Mouse (Mus musculus): ENCODE data around the gene Rnf223. TPM values are rescaled to one million over a fixed set of nuclear protein-coding genes. Genes with fewer than 3 reads are reported as not detected.
"Not testable (repeated sequence)": the region's sequence is repeated elsewhere in the genome, so short reads cannot be mapped to it uniquely, and the experiment has no call there.

The Rnf223 gene
- total RNA-seq, 2 experiments from 2014 or later: 0.77 to 1.1 TPM

- no peak for DNase-seq (ENCODE audit: low spot score in 2 of 2)
These were observed 1.6 kb upstream of the Rnf223 start for GRCm38 (mm10) chr4:156128746-156129145.

DNA sequence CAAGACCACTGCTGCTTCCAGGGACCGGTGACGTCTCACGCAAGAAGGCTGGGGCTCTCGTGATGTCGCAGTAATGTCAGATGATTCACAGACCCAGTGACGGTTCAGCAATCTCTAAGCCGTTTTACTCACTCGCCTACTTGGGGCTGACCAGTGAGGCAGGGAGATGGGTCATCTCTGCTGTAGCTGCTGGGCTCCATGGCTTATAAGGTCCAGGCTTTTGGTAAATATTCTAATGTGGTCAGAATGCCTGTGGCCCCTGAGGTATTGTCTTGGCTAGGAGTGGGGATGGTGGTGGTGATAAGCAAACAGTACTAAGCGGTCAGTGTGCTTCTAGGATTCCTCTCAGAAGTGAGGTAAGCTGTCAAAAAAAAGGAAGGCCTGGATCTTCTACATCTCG, 627 bp downstream of the Rnf223 start:
- DNase-seq (ENCODE audit: low spot score in 2 of 2): no peak

GRCm38 (mm10) chr4:156133334-156133733, 3.0 kb downstream of the Rnf223 start:
- DNase-seq (ENCODE audit: low spot score in 2 of 2): no peak

DNA sequence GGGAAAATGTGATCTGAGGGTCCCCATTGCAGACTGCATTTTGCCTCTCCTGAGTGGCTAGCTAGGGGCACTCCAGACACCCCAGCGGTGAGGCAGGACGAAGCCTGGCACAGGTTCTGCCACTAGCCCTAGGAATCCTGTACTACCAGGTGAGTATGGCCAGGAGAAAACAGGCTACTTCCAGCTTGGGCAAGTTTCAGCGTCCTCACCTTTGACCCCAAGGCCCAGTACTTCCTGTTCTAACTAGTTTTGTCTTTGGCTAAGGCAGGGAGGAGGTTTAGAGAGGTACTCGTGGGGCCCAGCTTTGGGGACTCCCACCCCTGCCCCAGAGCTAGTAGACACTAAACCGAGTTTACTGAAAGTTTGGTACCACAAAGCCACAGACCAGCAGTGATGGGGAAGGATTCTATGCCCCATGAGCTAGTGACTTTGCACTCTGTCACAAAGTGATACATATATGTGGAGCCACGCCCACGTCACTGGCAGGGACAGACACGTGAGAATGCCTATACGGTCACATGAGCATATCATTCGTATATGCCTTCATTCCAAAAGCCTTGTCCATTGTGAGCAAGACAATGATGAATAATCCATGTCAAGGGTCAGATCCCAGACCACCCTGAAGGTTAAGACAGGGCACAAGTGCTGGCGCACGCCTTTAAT, 3.8 kb downstream of the Rnf223 start:
- DNase-seq (ENCODE audit: low spot score in 2 of 2): no peak

DNA sequence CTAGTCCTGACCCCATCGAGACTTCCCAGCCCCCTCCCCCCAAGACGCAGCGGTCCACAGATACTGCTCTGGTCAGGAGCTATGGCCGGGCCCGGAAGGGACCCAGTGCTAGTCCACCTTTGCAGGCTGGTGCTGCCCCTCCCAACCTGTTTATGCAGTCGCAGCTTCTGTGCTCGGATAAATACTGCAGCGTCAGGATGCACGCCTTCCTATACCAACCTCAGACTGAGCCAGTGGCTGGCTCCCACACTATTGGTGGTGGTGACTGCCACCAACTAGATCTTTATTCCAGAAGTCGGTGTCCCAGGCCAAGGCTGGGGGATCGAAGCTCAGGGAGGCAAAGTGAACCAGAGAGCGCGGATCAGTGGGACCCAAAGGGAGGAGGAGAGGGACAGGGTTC, 4.8 kb downstream of the Rnf223 start:
- no peak for DNase-seq (ENCODE audit: low spot score in 2 of 2)

GRCm38 (mm10) chr4:156135801-156136200, 5.5 kb downstream of the Rnf223 start:
- DNase-seq (ENCODE audit: low spot score in 2 of 2): no peak

GRCm38 (mm10) chr4:156136285-156137100, 6.2 kb downstream of the Rnf223 start:
- no peak for DNase-seq (ENCODE audit: low spot score in 2 of 2)

DNA sequence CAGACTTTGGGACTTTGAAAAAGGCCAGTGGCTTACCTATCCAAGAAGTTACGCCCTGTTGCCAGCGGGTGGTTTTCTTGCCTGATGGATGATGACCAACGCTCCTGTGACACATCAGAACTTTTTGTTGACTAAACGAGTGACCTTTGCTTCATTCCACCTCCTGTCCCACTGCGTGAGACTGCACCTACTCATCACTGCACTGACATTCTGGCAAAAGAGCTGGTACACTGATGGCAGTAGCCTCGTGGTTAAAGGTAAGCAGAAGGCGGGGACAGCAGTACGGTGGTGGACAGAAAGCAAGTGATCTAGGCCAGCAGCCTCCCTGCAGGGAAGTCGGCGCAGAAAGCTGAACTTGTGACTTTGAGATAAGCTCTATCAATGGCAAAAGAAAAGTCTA, 20.6 kb downstream of the Rnf223 start:
- DNase-seq (ENCODE audit: low spot score in 2 of 2): not testable (repeated sequence)

DNA sequence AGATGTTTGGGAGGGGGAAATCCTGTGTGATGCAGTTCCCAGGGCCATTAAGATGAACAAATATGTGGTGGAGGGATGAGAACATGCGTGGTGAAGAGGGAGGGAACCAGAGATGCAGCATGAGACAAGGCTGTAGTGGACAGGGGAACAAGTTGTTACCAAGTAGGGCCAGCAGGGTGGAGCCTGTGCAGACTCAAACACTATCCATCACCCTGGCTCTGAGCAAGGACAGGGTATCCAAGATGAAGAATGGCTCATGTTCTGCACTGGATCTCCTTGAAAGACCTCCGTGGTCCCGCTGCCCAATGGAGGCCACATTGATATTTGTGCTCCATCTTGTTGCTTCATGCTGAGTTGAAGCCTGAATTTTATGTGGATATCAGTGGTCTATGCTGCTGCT, 24.5 kb downstream of the Rnf223 start:
- no peak for DNase-seq (ENCODE audit: low spot score in 2 of 2)

GRCm38 (mm10) chr4:156166477-156166876, 36.2 kb downstream of the Rnf223 start:
- no peak for DNase-seq (ENCODE audit: low spot score in 2 of 2)

DNA sequence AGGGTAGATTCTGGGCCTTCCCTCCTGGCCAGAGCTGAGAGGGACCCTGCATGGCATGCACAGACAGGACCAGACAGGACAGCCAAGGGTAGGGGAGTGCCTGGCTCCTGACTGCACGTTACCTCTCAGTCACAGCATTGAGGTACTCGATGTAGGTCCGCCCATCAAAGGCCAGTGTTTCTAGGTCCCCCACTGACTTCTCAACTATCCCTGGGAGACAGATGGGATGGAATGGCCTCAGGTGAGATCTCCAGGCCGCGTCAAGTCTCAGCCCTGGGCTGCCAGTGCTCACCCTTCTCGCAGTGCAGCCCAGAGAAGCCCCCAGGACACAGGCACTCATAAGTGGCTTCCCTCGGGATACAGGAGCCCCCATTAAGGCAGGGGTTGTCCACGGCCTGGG, 38.3 kb downstream of the Rnf223 start:
- DNase-seq (ENCODE audit: low spot score in 2 of 2): no peak

- no peak for DNase-seq (ENCODE audit: low spot score in 2 of 2)
These were observed 38.8 kb downstream of the Rnf223 start for GRCm38 (mm10) chr4:156169129-156169528.

GRCm38 (mm10) chr4:156171828-156172227, 41.5 kb downstream of the Rnf223 start:
- DNase-seq (ENCODE audit: low spot score in 2 of 2): no peak

DNA sequence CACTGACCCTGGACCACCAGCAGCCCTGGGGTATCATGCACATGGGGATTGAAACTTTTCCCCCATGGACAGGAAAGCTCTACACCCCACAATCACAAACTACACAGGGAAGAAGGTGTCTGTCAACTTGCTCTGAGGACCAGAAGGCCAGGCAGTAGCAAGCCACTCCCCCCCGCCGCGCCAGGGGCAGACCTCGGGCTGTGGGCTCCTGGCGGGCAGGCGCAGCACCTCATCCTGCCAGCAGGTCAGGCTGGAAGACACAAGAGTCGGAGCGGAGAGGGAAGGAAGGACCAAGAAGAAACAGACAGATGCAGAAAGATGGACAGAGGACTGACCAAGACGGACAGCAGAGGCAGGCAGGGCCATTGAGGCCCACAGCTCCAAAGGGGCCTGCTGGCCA, 47.3 kb downstream of the Rnf223 start:
- no peak for DNase-seq (ENCODE audit: low spot score in 2 of 2)

Other genes starting within 250 kb of the Rnf223 start
- gene Pusl1, start 238.7 kb upstream of the Rnf223 start, total RNA-seq (2021): 10 to 100 TPM; 54.9 to 58.6 TPM
- 100 to 1,000 TPM; 124 to 128 TPM for gene Acap3, start 238.7 kb upstream of the Rnf223 start, total RNA-seq (2021)
- gene Ube2j2, start 186.7 kb upstream of the Rnf223 start, total RNA-seq (2021): 10 to 100 TPM; 67.6 to 70.3 TPM
- 10 to 100 TPM; 16.6 to 17.7 TPM for gene C1qtnf12, start 168.2 kb upstream of the Rnf223 start, total RNA-seq (2021)
- gene B3galt6, start 137.9 kb upstream of the Rnf223 start, total RNA-seq (2021): 10 to 100 TPM in 1 of 2 experiments, 1 to 10 TPM in 1; 8.9 to 10.7 TPM
- gene Sdf4, start 137.6 kb upstream of the Rnf223 start, total RNA-seq (2021): 100 to 1,000 TPM; 213 to 215 TPM
- gene Tnfrsf4, start 116.7 kb upstream of the Rnf223 start, total RNA-seq (2021): 1 to 10 TPM in 1 of 2 experiments, under 1 TPM in 1; 0.95 to 2.3 TPM
- gene Tnfrsf18, start 104.3 kb upstream of the Rnf223 start, total RNA-seq (2021): not detected
- not detected for gene Ttll10, start 71.1 kb upstream of the Rnf223 start, total RNA-seq (2021)
- gene 9430015G10Rik, start 20.5 kb upstream of the Rnf223 start, total RNA-seq (2021): 10 to 100 TPM; 29.4 to 30.7 TPM
- gene Agrn, start 67.0 kb downstream of the Rnf223 start, total RNA-seq (2021): 100 to 1,000 TPM; 118 to 129 TPM
- 1 to 10 TPM in 1 of 2 experiments, under 1 TPM in 1; 0.63 to 1.4 TPM for gene Isg15, start 70.3 kb downstream of the Rnf223 start, total RNA-seq (2021)
- gene AW011738, start 72.8 kb downstream of the Rnf223 start, total RNA-seq (2021): 1 to 10 TPM; 5.8 to 6.0 TPM
- under 1 TPM; 0.19 to 0.33 TPM for gene Perm1, start 85.4 kb downstream of the Rnf223 start, total RNA-seq (2021)
- gene Plekhn1, start 104.3 kb downstream of the Rnf223 start, total RNA-seq (2021): 10 to 100 TPM; 34.2 to 40.1 TPM
- gene Noc2l, start 105.5 kb downstream of the Rnf223 start, total RNA-seq (2021): 10 to 100 TPM; 70.4 to 71.6 TPM
- gene Samd11, start 125.1 kb downstream of the Rnf223 start, total RNA-seq (2021): 1 to 10 TPM; 4.0 to 5.6 TPM
- gene Vmn2r-ps159, start 200.6 kb downstream of the Rnf223 start, total RNA-seq (2021): not detected